Mouse (Mus musculus) hindbrain, embryonic 12.5 days (tissue): ENCODE data around the gene Urah. TPM values are rescaled to one million over a fixed set of nuclear protein-coding genes. Genes with fewer than 3 reads are reported as not detected.

Source experiments
- ATAC-seq: fragments of 200-750 bp; cut with Nextera tagmentation; 2 replicates; pipeline ENCODE4 v1.8.0; 2017; ENCODE audit warnings: moderate TSS enrichment; ENCODE audit not compliant: low FRiP score
- H3K27ac ChIP-seq: fragments of 300-500 bp; sonication (generic); 2 replicates; pipeline ENCODE4 v1.5.1; 2016; ENCODE audit warnings: mild to moderate bottlenecking
- H3K27me3 ChIP-seq: fragments of 300-500 bp; sonication (generic); 2 replicates; pipeline ENCODE4 v1.6.1; 2016; ENCODE audit warnings: mild to moderate bottlenecking
- H3K36me3 ChIP-seq: fragments of 300-500 bp; sonication (generic); 2 replicates; pipeline ENCODE4 v1.6.1; 2016; ENCODE audit warnings: mild to moderate bottlenecking
- H3K4me1 ChIP-seq: fragments of 300-500 bp; sonication (generic); 2 replicates; pipeline ENCODE4 v1.6.1; 2016
- H3K4me2 ChIP-seq: fragments of 300-500 bp; sonication (generic); replicated peaks from 2 replicates; pipeline ENCODE4 v1.6.1; 2016; ENCODE audit warnings: mild to moderate bottlenecking
- H3K4me3 ChIP-seq: fragments of 300-500 bp; sonication (generic); 2 replicates; pipeline ENCODE4 v1.5.1; 2016; ENCODE audit warnings: mild to moderate bottlenecking
- H3K9ac ChIP-seq: fragments of 300-500 bp; sonication (generic); 2 replicates; pipeline ENCODE4 v1.6.1; 2016; ENCODE audit warnings: mild to moderate bottlenecking, moderate library complexity
- H3K9me3 ChIP-seq: fragments of 300-500 bp; sonication (generic); replicated peaks from 2 replicates; pipeline ENCODE4 v1.6.1; 2016; ENCODE audit warnings: mild to moderate bottlenecking
- WGBS: fragments of 180-500 bp; shearing (Covaris S2); methylation state at CpG from one replicate; pipeline ENCODE4 v1.1.7; 2016; 5-methylcytosine and 5-hydroxymethylcytosine counted together
- polyA plus RNA-seq: library from polyadenylated mRNA; unstranded; fragments of >200 nt; fragmentation: Nextera tagmentation; extraction: Ambion mirVana; gene quantifications from 2 replicates; pipeline ENCODE4 v1.2.1, GENCODE M21; 2016

Urah gene
- polyA plus RNA-seq, 1 experiment from 2014 or later: not detected

- Histone ChIP-seq H3K4me1 (peaks cover 31% of the 10 kb centered on the region), H3K36me3 (peaks cover 63% of the 10 kb centered on the region), H3K9me3 (no peaks in the 10 kb centered on the region), H3K4me3 (peak overlapping the region; percentile 75), H3K4me2 (peak overlapping the region; percentile 99), H3K27ac (no peak overlapping the region), H3K27me3 (no peaks in the 10 kb centered on the region), H3K9ac (peak overlapping the region; percentile 95)
- WGBS: 96% methylated on average over 8 of the region's 8 CpGs
- no peak for ATAC-seq
These were observed 23.9 kb downstream of the Urah start for GRCm38 (mm10) chr7:140858746-140859145.

DNA sequence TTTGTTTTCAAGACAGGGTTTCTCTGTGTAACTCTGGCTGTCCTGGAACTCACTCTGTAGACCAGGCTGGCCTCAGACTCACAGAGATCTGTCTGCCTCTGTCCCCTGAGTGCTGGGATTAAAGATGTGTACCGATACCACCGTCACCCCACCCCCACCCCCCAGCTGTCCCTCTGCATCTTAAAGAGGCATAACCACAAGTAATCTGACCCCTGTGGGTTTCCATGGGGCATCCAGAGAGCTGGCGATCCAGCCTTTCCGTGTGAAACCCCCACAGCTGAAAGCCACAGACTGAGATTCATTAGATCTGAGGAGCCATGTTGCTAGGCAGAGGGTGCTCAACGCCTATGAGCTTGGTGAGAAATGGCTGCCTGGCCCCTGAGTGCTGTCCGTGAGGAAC, 25.2 kb downstream of the Urah start:
- no peak for ATAC-seq
- no peak overlapping the region for H3K4me2 ChIP-seq
- no peak overlapping the region for H3K9ac ChIP-seq
- H3K36me3 ChIP-seq: peaks cover 63% of the 10 kb centered on the region
- H3K9me3 ChIP-seq: no peaks in the 10 kb centered on the region
- no peak overlapping the region for H3K4me3 ChIP-seq
- peaks cover 29% of the 10 kb centered on the region for H3K4me1 ChIP-seq
- WGBS: 68% methylated on average over 6 of the region's 6 CpGs
- H3K27me3 ChIP-seq: no peaks in the 10 kb centered on the region
- H3K27ac ChIP-seq: no peak overlapping the region

DNA sequence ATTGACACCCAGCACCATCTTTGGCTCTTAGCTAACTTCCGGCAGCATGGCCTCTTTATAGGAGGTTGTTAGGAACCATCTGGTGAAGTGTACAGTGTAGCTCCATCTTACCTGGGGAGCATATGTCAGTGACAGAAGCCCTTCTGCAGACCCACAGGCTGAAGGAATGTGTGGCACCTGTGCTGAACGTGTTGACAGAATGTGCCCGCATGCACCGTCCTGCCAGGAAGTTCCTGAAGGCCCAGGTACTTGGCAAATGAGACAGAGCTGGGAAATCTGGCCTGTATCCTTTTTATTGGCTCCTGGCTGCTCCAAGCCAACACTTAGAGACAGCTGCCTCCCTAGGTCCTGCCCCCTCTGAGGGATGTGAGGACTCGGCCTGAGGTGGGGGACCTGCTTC, 25.9 kb downstream of the Urah start:
- H3K36me3 ChIP-seq: peaks cover 63% of the 10 kb centered on the region
- H3K4me2 ChIP-seq: no peak overlapping the region
- peaks cover 22% of the 10 kb centered on the region for H3K4me1 ChIP-seq
- H3K27ac ChIP-seq: no peak overlapping the region
- H3K9ac ChIP-seq: no peak overlapping the region
- H3K4me3 ChIP-seq: no peak overlapping the region
- WGBS: 92% methylated on average over 5 of the region's 5 CpGs
- ATAC-seq: no peak
- H3K27me3 ChIP-seq: no peaks in the 10 kb centered on the region
- H3K9me3 ChIP-seq: no peaks in the 10 kb centered on the region

GRCm38 (mm10) chr7:140864761-140865160, 29.9 kb downstream of the Urah start:
- WGBS: 90% methylated on average over 12 of the region's 12 CpGs
- H3K27ac ChIP-seq: no peak overlapping the region
- no peak for ATAC-seq
- H3K4me1 ChIP-seq: peaks cover under 1% of the 10 kb centered on the region; the same call in 1 of the 2 replicates
- no peak overlapping the region for H3K9ac ChIP-seq
- H3K36me3 ChIP-seq: peaks cover 61% of the 10 kb centered on the region
- H3K4me2 ChIP-seq: no peak overlapping the region
- H3K4me3 ChIP-seq: no peak overlapping the region
- no peaks in the 10 kb centered on the region for H3K9me3 ChIP-seq
- no peaks in the 10 kb centered on the region for H3K27me3 ChIP-seq

GRCm38 (mm10) chr7:140874224-140874623, 39.4 kb downstream of the Urah start:
- no peak overlapping the region for H3K9ac ChIP-seq
- no peaks in the 10 kb centered on the region for H3K9me3 ChIP-seq
- peaks cover 24% of the 10 kb centered on the region for H3K36me3 ChIP-seq
- no peak overlapping the region for H3K27ac ChIP-seq
- H3K4me2 ChIP-seq: no peak overlapping the region
- H3K27me3 ChIP-seq: no peaks in the 10 kb centered on the region
- 95% methylated on average over 4 of the region's 4 CpGs for WGBS
- no peaks in the 10 kb centered on the region for H3K4me1 ChIP-seq
- no peak for ATAC-seq
- no peak overlapping the region for H3K4me3 ChIP-seq

GRCm38 (mm10) chr7:140877364-140877763, 42.5 kb downstream of the Urah start:
- no peaks in the 10 kb centered on the region for H3K27me3 ChIP-seq
- H3K36me3 ChIP-seq: peaks cover 18% of the 10 kb centered on the region
- H3K27ac ChIP-seq: no peak overlapping the region
- H3K4me3 ChIP-seq: no peak overlapping the region
- H3K4me2 ChIP-seq: no peak overlapping the region
- ATAC-seq: no peak
- 83% methylated on average over 6 of the region's 6 CpGs for WGBS
- no peaks in the 10 kb centered on the region for H3K9me3 ChIP-seq
- H3K9ac ChIP-seq: no peak overlapping the region
- H3K4me1 ChIP-seq: peaks cover 6% of the 10 kb centered on the region

- H3K36me3 ChIP-seq: peaks cover 11% of the 10 kb centered on the region; the same call in 1 of the 2 replicates
- no peak for ATAC-seq
- 91% methylated on average over 7 of the region's 7 CpGs for WGBS
- H3K9ac ChIP-seq: no peak overlapping the region
- H3K27ac ChIP-seq: no peak overlapping the region
- no peaks in the 10 kb centered on the region for H3K27me3 ChIP-seq
- H3K4me2 ChIP-seq: no peak overlapping the region
- H3K4me3 ChIP-seq: no peak overlapping the region
- peaks cover 16% of the 10 kb centered on the region for H3K4me1 ChIP-seq
- H3K9me3 ChIP-seq: no peaks in the 10 kb centered on the region
These were observed 44.5 kb downstream of the Urah start for GRCm38 (mm10) chr7:140879355-140879754.

DNA sequence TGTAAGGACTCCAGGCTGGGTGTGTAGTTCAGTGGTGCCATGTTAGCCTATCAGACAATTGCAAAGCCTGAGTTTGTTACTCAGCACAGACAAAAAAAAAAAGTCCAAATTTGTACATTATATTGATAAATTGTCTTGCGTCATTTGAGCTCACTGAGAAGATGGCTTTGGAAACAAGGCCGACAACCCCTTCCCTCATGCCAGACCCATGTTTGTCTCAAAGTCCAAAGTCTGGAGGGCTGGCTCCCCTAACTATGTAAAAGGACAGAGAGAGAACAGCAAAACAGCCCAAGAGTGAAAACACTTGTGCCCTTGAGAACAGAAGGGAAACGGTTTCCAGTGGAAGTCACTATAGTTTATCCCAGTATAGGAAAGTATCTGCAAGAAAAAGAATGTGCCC, 45.6 kb downstream of the Urah start:
- no peak overlapping the region for H3K4me3 ChIP-seq
- H3K4me1 ChIP-seq: peaks cover 16% of the 10 kb centered on the region
- no peak overlapping the region for H3K27ac ChIP-seq
- no peaks in the 10 kb centered on the region for H3K9me3 ChIP-seq
- no peak overlapping the region for H3K4me2 ChIP-seq
- H3K36me3 ChIP-seq: 0 out of 2 replicates have a peak, but pooled peaks cover 7% of the 10 kb centered on the region
- WGBS: 89% methylated on average over 3 of the region's 3 CpGs
- no peaks in the 10 kb centered on the region for H3K27me3 ChIP-seq
- H3K9ac ChIP-seq: no peak overlapping the region
- ATAC-seq: no peak

- Histone ChIP-seq H3K9me3 (no peaks in the 10 kb centered on the region), H3K4me1 (peaks cover 16% of the 10 kb centered on the region), H3K9ac (peak overlapping the region; percentile 84), H3K27me3 (no peaks in the 10 kb centered on the region), H3K4me3 (peak overlapping the region; percentile 76), H3K4me2 (peak overlapping the region; percentile 69), H3K36me3 (peaks cover 12% of the 10 kb centered on the region; the same call in 1 of the 2 replicates), H3K27ac (no peak overlapping the region)
- no peak for ATAC-seq
- 27% methylated on average over 8 of the region's 8 CpGs for WGBS
These were observed 46.2 kb downstream of the Urah start for GRCm38 (mm10) chr7:140880865-140881515.

- Histone ChIP-seq H3K27ac (peak within 1 kb of the TSS; percentile 79), H3K9me3 (no peaks in the 10 kb centered on the region), H3K4me2 (peak within 1 kb of the TSS; percentile 69), H3K4me3 (peak within 1 kb of the TSS; percentile 76), H3K4me1 (peaks cover 16% of the 10 kb centered on the region), H3K9ac (peak within 1 kb of the TSS; percentile 84), H3K27me3 (no peaks in the 10 kb centered on the region), H3K36me3 (peaks cover 20% of the 10 kb centered on the region)
- under 1% methylated on average over 59 of the region's 59 CpGs for WGBS
- ATAC-seq: peak; percentile 96
These were observed 47.1 kb downstream of the Urah start, which contains the start of the genes Psmd13 and Sirt3 for GRCm38 (mm10) chr7:140881696-140882468. Psmd13 (plus strand) TSS chr7:140881968. Sirt3 (minus strand) TSS chr7:140882309.

DNA sequence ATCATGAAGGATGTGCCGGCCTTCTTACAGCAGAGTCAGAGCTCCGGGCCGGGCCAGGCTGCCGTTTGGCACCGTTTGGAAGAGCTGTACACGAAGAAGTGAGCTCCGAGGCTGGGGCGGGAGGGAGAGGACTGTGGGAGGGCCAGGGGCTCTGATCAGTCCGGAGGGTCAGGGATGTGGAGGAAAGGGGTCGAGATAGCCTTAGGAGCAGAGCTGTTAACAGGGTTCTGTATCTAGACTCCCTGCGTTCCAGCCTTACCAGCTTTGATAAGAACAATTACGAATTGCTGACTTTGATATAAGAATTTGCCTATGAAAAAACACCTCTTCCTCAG, 47.6 kb downstream of the Urah start:
- ATAC-seq: peak; percentile 76
- H3K27ac ChIP-seq: peak overlapping the region; percentile 79; the same call in 1 of the 2 replicates

More for the DNA sequence above, 47.6 kb downstream of the Urah start:
- H3K4me3 ChIP-seq: peak overlapping the region; percentile 76
- peaks cover 16% of the 10 kb centered on the region for H3K4me1 ChIP-seq
- H3K36me3 ChIP-seq: peaks cover 24% of the 10 kb centered on the region
- H3K9me3 ChIP-seq: no peaks in the 10 kb centered on the region
- H3K27me3 ChIP-seq: no peaks in the 10 kb centered on the region
- peak overlapping the region; percentile 69 for H3K4me2 ChIP-seq
- under 1% methylated on average over 12 of the region's 12 CpGs for WGBS
- H3K9ac ChIP-seq: peak overlapping the region; percentile 84
